27 mouse cellular contexts compared by ENCODE assay signal in genomic region chr15:31987291-31987690, GRCm38 (mm10).
"Had no signal": no experiment of that assay in that cellular context is flagged by ENCODE, and none has a peak within 500 bp of the region (broad histone marks: within the 10 kb centered on the region; RNA-seq: fewer than 3 reads in every experiment).

No protein-coding gene starts in this region.

- H3K9ac ChIP-seq: heart, embryonic 12.5 days; hindbrain, embryonic 13.5 days; intestine, embryonic 15.5 days; limb, embryonic 12.5 days; liver, embryonic 13.5 days; liver, embryonic 15.5 days; liver, postnatal 0 days had no signal

- H3K4me1 ChIP-seq: heart, embryonic 10.5 days; heart, embryonic 12.5 days; intestine, embryonic 15.5 days; liver, embryonic 13.5 days; liver, embryonic 15.5 days had no signal

- H3K4me2 ChIP-seq: heart, embryonic 12.5 days; hindbrain, embryonic 13.5 days; intestine, embryonic 15.5 days; limb, embryonic 12.5 days; liver, embryonic 11.5 days; liver, embryonic 13.5 days; liver, embryonic 15.5 days had no signal

- H3K36me3 ChIP-seq: heart, embryonic 10.5 days; heart, embryonic 12.5 days; hindbrain, embryonic 13.5 days; intestine, embryonic 15.5 days; limb, embryonic 10.5 days; limb, embryonic 12.5 days; liver, embryonic 13.5 days; liver, embryonic 15.5 days had no signal

- ATAC-seq: hindbrain, embryonic 16.5 days; inflammation-experienced regulatory T-cells, adult 6 months; intestine, embryonic 15.5 days; intestine, postnatal 0 days; liver, postnatal 0 days had no signal

- DNase-seq: gastrocnemius, adult 2 months; gastrocnemius, postnatal 10 days; gastrocnemius, postnatal 25 days; heart, adult 18-20 months; heart, postnatal 10 days; heart, postnatal 36 days; kidney, adult 18-20 months; kidney, adult 8-10 months; kidney, postnatal 10 days; kidney, postnatal 25 days; kidney, postnatal 4 days; liver; liver, embryonic 13.5 days; liver, postnatal 0 days had no signal

- H3K27me3 ChIP-seq: heart, embryonic 12.5 days; hindbrain, embryonic 13.5 days; intestine, embryonic 15.5 days; liver, embryonic 13.5 days; liver, embryonic 15.5 days had no signal

- H3K9me3 ChIP-seq: heart, embryonic 10.5 days; heart, embryonic 12.5 days; hindbrain, embryonic 13.5 days; intestine, embryonic 15.5 days; limb, embryonic 10.5 days; limb, embryonic 12.5 days; liver, embryonic 13.5 days; liver, embryonic 15.5 days had no signal

- H3K4me3 ChIP-seq: gastrocnemius, adult 2 months; heart, embryonic 10.5 days; heart, embryonic 12.5 days; hindbrain, embryonic 13.5 days; intestine, embryonic 15.5 days; layer of hippocampus, adult 2 months; left cerebral cortex, adult 2 months; limb, embryonic 10.5 days; limb, embryonic 12.5 days; liver, embryonic 13.5 days; liver, embryonic 15.5 days had no signal

- H3K27ac ChIP-seq: gastrocnemius, adult 2 months; heart, embryonic 10.5 days; hindbrain, embryonic 13.5 days; intestine, embryonic 15.5 days; layer of hippocampus, adult 2 months; left cerebral cortex, adult 2 months; limb, embryonic 10.5 days; limb, embryonic 12.5 days; liver, embryonic 13.5 days; liver, embryonic 15.5 days had no signal
